Mouse (Mus musculus) skeletal muscle tissue, adult 2 months (tissue): ENCODE measurements around the gene Oaz2.

ENCODE experiments used
- DNase-seq: peaks from one replicate; pipeline ENCODE4 v3.0.0-alpha.2; 2012; ENCODE audit warnings: low read depth, low spot score

The Oaz2 gene

DNA sequence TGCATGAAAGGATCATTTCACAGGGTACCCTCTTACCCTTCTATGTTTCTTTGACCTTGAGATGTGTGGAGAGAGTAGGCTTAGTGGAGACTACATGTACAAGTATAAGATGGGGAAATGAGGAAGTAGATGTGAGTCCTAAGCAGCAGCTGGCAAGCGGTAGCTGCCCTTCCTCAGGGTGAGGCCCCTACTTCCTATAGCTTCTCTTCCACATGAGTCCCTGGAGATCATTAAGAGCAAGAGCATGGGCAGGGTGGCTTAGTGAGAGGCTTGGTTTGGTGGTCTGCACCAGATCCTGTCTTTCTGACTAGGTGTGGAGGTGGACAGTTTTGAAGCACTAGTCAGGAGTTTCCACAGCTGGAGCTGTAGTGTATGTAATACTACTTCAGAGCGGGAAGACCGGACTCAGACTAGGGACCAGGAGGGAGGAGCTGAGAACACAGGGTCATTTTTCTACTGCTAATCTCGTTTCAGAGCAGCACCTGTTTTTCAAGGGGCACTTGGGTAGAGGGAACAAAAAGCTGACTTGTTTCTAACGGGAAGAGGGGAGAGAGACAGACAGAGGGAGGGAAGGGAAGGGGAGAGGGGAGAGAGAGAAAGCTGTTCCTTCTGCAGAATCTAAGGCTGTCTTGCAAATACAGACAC, 25.3 kb downstream of the Oaz2 start:
- no peak for DNase-seq

DNA sequence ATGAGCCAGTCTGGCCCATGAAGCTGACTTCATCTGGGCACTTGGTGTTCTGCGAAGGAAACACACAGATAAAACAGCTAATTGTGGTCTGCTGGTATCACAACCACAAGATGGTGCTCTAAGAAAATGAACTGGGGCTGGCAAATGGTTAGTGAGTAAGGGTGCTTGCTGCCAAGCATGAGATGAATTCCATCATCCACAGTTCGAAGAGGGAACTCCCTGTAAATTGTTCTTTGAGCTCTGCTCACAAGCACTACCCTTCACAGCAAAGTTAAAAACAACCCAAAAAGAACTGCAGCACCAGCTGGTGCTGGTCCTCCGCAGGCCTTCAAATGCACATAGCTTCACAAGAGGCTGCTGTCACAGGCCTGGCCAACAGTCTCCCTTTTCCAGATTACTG, 27.8 kb downstream of the Oaz2 start:
- DNase-seq, result peak; percentile 64

DNA sequence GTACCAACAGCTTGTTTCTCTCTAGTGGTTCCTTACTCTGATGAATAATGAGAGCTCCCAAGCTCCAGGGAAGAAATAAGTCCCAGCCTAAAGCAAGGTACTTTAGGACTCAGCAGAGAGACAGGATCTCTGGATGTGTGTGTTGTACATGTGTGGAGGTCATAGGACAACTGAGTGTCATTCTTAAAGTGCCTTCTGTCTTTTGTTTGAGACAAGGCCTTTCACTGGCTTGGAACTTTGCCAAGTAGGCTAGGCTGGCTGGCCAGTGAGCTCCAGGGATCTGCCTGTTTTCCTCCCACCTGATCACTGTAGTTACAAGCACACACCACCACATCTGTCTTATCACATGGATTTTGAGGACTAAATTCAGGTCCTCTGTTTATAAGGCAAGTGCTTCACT, 28.5 kb downstream of the Oaz2 start:
- no peak for DNase-seq

DNA sequence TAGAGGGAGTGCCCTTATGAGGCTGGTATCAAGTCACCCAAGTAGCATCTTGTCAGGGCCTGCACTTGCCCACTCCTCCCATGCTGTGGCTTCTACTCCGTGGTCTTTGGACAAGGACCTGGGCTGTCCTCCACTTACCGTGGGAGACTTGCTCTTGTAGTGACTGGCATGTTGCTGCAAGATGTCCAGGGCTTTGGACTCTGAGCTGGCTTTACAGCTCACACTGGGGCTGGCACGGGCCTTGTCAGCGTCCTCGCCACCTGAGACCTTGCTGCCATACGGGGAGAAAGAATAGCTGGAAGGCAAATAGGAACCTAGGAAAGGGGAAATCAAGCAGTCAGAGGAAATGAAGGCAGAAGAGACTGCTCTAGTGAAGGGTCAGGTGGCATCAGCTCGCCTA, 29.6 kb downstream of the Oaz2 start:
- DNase-seq, result no peak

DNA sequence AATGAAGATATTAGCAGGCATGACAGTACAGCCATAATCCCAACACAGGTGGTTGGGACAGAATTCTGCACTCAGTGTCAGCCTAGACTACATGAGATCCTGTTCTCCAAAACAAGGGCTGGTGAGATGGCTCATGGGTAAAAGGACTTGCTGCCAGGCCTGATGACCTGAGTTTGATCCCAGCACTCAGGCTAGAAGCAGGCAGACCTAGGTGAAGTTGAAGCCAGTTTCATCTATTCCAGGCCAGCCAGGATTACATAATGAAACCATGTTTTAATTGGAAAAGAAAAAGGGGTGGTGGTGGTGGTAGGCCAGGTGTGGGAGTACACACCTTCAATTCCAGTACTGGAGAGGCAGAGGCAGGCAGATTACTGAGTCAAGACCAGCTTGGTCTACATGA, 30.2 kb downstream of the Oaz2 start:
- no peak for DNase-seq

DNA sequence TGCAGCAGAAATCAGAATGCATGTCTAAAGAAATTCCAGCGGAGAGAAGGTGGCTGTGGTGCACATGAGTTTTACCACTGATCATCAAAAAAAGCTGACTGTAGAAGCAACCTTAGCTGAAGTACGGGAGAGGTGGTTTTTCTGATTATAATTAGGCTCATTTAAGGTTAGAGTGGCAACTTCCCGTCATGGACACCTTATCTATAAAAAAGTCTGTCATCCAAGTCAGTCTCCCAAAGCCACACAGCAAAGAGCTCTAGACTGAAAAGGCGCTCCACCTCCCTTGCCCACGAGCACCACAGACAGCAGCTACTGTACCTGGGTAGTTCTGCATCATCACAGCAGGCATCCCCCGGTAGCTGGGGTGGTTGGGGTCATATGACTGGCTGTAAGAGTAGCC, 32.7 kb downstream of the Oaz2 start:
- DNase-seq, result no peak

DNA sequence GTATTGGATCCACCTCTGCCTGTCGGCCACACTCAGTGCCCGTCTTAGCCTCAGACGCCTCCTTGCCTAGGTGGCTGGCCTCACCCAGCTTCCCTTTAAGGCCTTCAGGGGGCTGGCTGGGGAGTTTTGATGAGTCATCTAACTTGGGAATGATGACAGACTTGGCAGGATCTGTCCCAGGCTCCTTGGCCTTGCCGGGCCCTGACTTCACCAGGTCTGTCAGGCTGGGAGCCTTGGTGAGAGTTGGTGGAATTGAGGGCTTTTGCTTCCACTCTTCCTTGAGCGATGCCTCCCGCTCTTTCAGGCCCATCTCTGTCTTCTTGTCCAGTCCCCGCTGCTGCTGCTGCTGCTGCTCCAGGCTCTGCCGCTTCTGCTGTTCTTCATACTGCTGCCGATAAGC, 34.5 kb downstream of the Oaz2 start:
- DNase-seq, result peak; percentile 55

DNA sequence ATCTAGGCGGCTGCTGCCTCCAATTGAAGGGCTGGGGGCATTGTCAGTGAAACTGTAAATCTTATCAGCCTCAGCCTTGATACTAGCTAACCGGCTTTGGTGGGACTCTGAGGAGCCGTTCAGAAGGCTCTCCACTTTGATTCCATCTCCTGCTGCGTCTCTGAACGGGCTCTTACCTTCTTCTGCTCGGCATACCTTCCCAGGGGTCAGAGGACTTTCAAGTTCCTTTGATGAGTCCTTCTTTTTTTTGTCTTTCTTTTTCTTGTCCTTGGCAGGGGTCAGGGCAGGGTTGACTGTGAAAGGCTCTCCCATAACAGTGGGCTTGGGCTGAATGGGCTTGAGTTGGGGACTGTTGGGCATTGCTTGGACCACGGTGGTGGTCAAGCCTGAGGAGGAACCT, 35.4 kb downstream of the Oaz2 start:
- DNase-seq, result no peak

GRCm38 (mm10) chr9:65703926-65704595, 36.3 kb downstream of the Oaz2 start:
- no peak for DNase-seq

- DNase-seq, result no peak
Measured at GRCm38 (mm10) chr9:65718195-65718594, 50.4 kb downstream of the Oaz2 start.

GRCm38 (mm10) chr9:65721161-65721566, 53.4 kb downstream of the Oaz2 start:
- peak; percentile 69 for DNase-seq

- peak; percentile 20 for DNase-seq
Measured at GRCm38 (mm10) chr9:65724471-65725290, 56.9 kb downstream of the Oaz2 start.

- DNase-seq, result no peak
Measured at GRCm38 (mm10) chr9:65725291-65725622, 57.5 kb downstream of the Oaz2 start.

GRCm38 (mm10) chr9:65726431-65726830, 58.6 kb downstream of the Oaz2 start:
- DNase-seq, result no peak

DNA sequence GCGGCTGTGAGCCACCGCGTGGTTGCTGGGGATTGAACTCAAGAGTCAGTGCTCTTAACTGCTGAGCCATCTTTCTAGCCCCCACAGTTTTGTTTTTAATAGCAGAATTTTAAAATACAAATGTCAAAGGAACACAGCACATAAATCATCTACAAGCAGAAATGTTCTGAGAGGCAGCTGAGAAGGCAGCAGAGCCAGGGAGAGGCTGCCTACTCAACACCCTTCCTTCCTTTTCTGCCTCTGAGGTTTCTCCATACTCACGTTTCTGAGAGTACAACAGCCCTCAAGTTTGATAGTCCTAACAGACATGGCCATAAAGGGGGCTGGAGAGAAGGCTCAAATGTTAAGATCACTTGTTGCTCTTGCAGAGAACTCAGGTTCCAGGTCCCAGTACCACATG, 59.7 kb downstream of the Oaz2 start:
- no peak for DNase-seq

- DNase-seq, result no peak
Measured at GRCm38 (mm10) chr9:65728588-65728987, 60.8 kb downstream of the Oaz2 start.

DNA sequence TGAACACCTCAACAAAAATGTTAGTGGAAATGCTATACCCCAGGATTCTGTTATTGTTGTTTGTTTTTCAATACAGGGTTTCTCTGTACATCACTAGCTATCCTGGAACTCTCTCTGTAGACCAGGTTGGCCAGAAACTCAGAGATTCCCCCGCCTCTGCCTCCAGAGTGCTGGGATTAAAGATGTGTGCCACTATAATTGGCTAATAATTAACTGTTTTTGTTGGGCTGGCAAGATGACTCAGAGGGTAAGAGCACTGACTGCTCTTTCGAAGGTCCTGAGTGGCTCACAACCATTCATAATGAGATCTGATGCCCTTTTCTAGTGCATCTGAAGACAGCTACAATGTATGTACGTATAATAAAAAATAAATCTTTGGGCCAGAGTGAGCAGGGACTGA, 67.1 kb downstream of the Oaz2 start:
- DNase-seq, result no peak
